Mouse (Mus musculus): ENCODE measurements around the gene Tcea3. TPM values are rescaled to one million over a fixed set of nuclear protein-coding genes. Genes with fewer than 3 reads are reported as not detected.

The Tcea3 gene
- polyA plus RNA-seq, 1 experiment: 57.1 TPM

DNA sequence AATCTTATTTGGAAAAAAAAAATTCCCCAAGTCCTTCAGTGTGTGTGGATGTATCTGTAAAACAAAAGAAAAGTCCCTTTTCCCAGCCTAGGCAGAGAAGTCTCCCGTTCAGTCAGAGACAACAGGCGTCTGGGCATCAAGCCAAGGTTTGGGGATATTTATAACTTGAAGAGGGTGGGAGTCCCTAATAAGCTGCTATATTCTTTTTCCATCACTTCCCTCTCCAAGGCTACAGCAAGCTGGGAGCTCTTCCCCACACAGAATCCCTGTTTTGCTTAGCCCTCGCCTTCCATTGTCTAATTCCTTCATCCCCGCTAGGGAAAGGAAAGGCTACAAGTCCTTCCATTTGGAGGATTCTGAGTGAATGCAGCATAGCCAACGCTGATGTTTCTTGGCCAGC lies 36.9 kb downstream of the Tcea3 start, which contains the start of gene Zfp46:
Gene Zfp46 (plus strand): TSS at position 229 of the 400 bp plus-strand sequence.
- H3K4me1 ChIP-seq (ENCODE audit: control insufficient read depth, insufficient read depth, low read length): no peaks in the 10 kb centered on the region
- H3K9ac ChIP-seq (ENCODE audit: low read depth, poor library complexity, severe bottlenecking): peak within 1 kb of the TSS; percentile 51
- H3K4me3 ChIP-seq (ENCODE audit: low read depth, low read length): peak within 1 kb of the TSS; percentile 98
- H3K9me3 ChIP-seq (replicated peaks; ENCODE audit: control insufficient read depth, insufficient read depth, low read length, poor library complexity, severe bottlenecking): no peaks in the 10 kb centered on the region
- TF ChIP-seq CTCF (IDR thresholded peaks at IDR 0.05; ENCODE audit: low read depth, low read length): no peak
- no peak for TF ChIP-seq EP300 (IDR thresholded peaks at IDR 0.05; ENCODE audit: insufficient read depth, low read depth, low read length)
- TF ChIP-seq POLR2A (IDR thresholded peaks at IDR 0.05; ENCODE audit: insufficient read depth, low read length): no peak
- H3K36me3 ChIP-seq (ENCODE audit: control insufficient read depth, insufficient read depth, low read length, poor library complexity, severe bottlenecking): no peaks in the 10 kb centered on the region
- H3K27ac ChIP-seq (ENCODE audit: insufficient read depth, low read length): no peak within 1 kb of the TSS
- H3K27me3 ChIP-seq (ENCODE audit: control insufficient read depth, insufficient read depth, low read length, poor library complexity, severe bottlenecking): no peaks in the 10 kb centered on the region

DNA sequence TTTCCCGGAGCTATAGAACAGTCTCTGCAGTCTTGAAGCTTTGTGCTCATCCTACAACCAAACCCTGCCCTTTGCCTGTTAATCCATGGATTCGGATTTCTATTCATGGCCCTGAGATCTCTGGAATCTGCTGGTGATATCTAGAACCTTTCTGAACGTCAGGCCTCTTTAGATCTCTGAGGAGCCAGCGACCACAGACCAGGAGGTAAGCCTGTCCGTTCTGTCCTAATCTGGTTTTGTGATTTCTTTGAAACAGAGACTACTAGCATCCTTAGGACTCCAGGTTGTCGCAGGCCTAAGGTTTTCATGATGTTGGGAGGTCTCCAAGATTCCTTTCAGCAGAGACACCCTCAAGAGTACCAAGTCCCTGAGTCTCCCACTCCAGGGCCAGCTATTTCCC lies 37.4 kb downstream of the Tcea3 start:
- no peaks in the 10 kb centered on the region for H3K27me3 ChIP-seq (ENCODE audit: control insufficient read depth, insufficient read depth, low read length, poor library complexity, severe bottlenecking)
- H3K27ac ChIP-seq (ENCODE audit: insufficient read depth, low read length): no peak overlapping the region
- no peaks in the 10 kb centered on the region for H3K4me1 ChIP-seq (ENCODE audit: control insufficient read depth, insufficient read depth, low read length)
- no peak for TF ChIP-seq POLR2A (IDR thresholded peaks at IDR 0.05; ENCODE audit: insufficient read depth, low read length)
- no peak for TF ChIP-seq CTCF (IDR thresholded peaks at IDR 0.05; ENCODE audit: low read depth, low read length)
- TF ChIP-seq EP300 (IDR thresholded peaks at IDR 0.05; ENCODE audit: insufficient read depth, low read depth, low read length): no peak
- H3K36me3 ChIP-seq (ENCODE audit: control insufficient read depth, insufficient read depth, low read length, poor library complexity, severe bottlenecking): no peaks in the 10 kb centered on the region
- H3K9ac ChIP-seq (ENCODE audit: low read depth, poor library complexity, severe bottlenecking): peak overlapping the region; percentile 51
- H3K9me3 ChIP-seq (replicated peaks; ENCODE audit: control insufficient read depth, insufficient read depth, low read length, poor library complexity, severe bottlenecking): no peaks in the 10 kb centered on the region
- peak overlapping the region; percentile 52 for H3K4me3 ChIP-seq (ENCODE audit: low read depth, low read length)

DNA sequence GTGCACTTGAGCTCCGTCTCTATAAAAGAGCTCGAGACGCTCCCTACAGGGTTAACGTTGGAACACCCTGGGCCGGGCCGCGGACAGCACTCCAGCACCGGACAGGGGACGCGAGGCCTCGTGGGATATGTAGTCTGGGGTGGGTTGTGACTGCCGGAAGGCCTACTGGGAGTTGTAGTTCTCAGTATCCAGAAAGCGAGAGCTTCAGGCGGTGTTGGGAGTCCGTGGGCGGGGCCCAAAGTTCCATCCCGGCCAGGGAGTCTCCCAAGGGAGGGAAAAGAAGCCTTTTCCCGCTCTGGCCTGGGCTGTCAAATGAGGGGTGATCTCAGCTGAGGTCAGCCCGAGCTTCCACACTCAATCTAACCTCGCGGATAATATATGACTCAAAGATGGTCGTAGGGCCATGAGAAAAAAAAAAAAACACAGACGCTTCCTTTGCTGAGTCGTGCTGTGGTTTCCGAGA lies 37.9 kb downstream of the Tcea3 start:
- no peak overlapping the region for H3K27ac ChIP-seq (ENCODE audit: insufficient read depth, low read length)
- H3K9me3 ChIP-seq (replicated peaks; ENCODE audit: control insufficient read depth, insufficient read depth, low read length, poor library complexity, severe bottlenecking): no peaks in the 10 kb centered on the region
- no peaks in the 10 kb centered on the region for H3K4me1 ChIP-seq (ENCODE audit: control insufficient read depth, insufficient read depth, low read length)
- no peaks in the 10 kb centered on the region for H3K36me3 ChIP-seq (ENCODE audit: control insufficient read depth, insufficient read depth, low read length, poor library complexity, severe bottlenecking)
- H3K4me3 ChIP-seq (ENCODE audit: low read depth, low read length): peak overlapping the region; percentile 98
- no peaks in the 10 kb centered on the region for H3K27me3 ChIP-seq (ENCODE audit: control insufficient read depth, insufficient read depth, low read length, poor library complexity, severe bottlenecking)
- H3K9ac ChIP-seq (ENCODE audit: low read depth, poor library complexity, severe bottlenecking): peak overlapping the region; percentile 51
- TF ChIP-seq EP300 (IDR thresholded peaks at IDR 0.05; ENCODE audit: insufficient read depth, low read depth, low read length): no peak
- TF ChIP-seq POLR2A (IDR thresholded peaks at IDR 0.05; ENCODE audit: insufficient read depth, low read length): no peak
- no peak for TF ChIP-seq CTCF (IDR thresholded peaks at IDR 0.05; ENCODE audit: low read depth, low read length)

DNA sequence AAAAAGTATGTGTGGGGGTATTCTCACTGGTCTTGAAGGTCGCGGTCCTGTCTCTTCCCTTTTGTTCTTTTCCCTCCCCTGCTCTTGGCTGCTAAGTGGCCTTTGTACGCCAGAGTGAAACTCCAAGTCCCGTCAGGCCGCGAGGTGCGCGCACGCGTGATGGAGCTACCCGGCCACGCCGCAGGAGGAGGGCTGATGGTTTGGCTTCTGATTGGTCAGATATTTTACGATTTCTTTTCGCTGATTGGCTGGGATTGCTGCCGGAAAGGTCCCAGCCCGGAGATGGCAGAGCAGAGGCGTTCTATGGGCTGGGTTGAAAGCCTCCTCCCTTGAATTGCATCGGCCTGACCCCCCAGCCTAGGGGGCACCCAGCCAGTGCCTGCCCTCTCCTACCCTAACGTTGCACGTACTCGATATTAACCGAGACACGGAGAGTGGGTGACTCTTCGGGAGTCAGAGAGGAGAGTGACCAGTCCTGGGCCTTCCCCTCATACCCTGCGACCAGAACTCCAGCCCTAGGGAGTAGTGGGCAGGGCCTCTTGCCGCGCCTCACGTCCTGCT lies 38.4 kb downstream of the Tcea3 start:
- H3K36me3 ChIP-seq (ENCODE audit: control insufficient read depth, insufficient read depth, low read length, poor library complexity, severe bottlenecking): no peaks in the 10 kb centered on the region
- H3K27ac ChIP-seq (ENCODE audit: insufficient read depth, low read length): no peak overlapping the region
- H3K9ac ChIP-seq (ENCODE audit: low read depth, poor library complexity, severe bottlenecking): peak overlapping the region; percentile 51
- H3K9me3 ChIP-seq (replicated peaks; ENCODE audit: control insufficient read depth, insufficient read depth, low read length, poor library complexity, severe bottlenecking): no peaks in the 10 kb centered on the region
- H3K27me3 ChIP-seq (ENCODE audit: control insufficient read depth, insufficient read depth, low read length, poor library complexity, severe bottlenecking): no peaks in the 10 kb centered on the region
- TF ChIP-seq POLR2A (IDR thresholded peaks at IDR 0.05; ENCODE audit: insufficient read depth, low read length) (no peak), EP300 (IDR thresholded peaks at IDR 0.05; ENCODE audit: insufficient read depth, low read depth, low read length) (no peak), CTCF (IDR thresholded peaks at IDR 0.05; ENCODE audit: low read depth, low read length) (no peak)
- peak overlapping the region; percentile 98 for H3K4me3 ChIP-seq (ENCODE audit: low read depth, low read length)
- no peaks in the 10 kb centered on the region for H3K4me1 ChIP-seq (ENCODE audit: control insufficient read depth, insufficient read depth, low read length)

DNA sequence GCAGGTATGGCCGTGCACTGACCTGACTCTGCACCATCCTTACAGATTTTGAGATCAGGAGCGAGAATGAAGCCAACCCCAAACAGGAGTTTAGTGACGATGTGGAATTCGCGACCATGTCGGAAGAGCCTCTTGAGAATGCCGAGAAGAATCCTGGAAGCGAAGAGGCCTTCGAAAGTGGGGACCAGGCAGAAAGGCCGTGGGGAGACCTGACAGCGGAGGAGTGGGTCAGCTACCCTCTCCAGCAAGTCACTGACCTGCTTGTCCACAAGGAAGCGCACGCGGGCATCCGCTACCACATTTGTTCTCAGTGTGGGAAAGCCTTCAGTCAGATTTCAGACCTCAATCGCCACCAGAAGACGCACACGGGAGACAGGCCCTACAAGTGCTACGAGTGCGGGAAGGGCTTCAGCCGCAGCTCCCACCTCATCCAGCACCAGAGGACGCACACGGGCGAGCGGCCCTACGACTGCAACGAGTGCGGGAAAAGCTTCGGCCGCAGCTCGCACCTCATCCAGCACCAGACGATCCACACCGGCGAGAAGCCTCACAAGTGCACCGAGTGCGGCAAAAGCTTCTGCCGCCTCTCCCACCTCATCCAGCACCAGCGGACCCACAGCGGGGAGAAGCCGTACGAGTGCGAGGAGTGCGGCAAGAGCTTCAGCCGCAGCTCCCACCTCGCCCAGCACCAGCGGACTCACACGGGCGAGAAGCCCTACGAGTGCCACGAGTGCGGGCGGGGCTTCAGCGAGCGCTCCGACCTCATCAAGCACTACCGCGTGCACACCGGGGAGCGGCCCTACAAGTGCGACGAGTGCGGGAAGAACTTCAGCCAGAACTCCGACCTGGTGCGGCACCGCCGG lies 42.6 kb downstream of the Tcea3 start:
- Histone ChIP-seq H3K9me3 (replicated peaks; ENCODE audit: control insufficient read depth, insufficient read depth, low read length, poor library complexity, severe bottlenecking) (no peaks in the 10 kb centered on the region), H3K4me1 (ENCODE audit: control insufficient read depth, insufficient read depth, low read length) (no peaks in the 10 kb centered on the region), H3K27ac (ENCODE audit: insufficient read depth, low read length) (no peak overlapping the region), H3K27me3 (ENCODE audit: control insufficient read depth, insufficient read depth, low read length, poor library complexity, severe bottlenecking) (no peaks in the 10 kb centered on the region), H3K4me3 (ENCODE audit: low read depth, low read length) (peak overlapping the region; percentile 39), H3K36me3 (ENCODE audit: control insufficient read depth, insufficient read depth, low read length, poor library complexity, severe bottlenecking) (no peaks in the 10 kb centered on the region), H3K9ac (ENCODE audit: low read depth, poor library complexity, severe bottlenecking) (peak overlapping the region; percentile 7; the same call in 1 of the 2 replicates)
- TF ChIP-seq EP300 (IDR thresholded peaks at IDR 0.05; ENCODE audit: insufficient read depth, low read depth, low read length) (no peak), POLR2A (IDR thresholded peaks at IDR 0.05; ENCODE audit: insufficient read depth, low read length) (no peak), CTCF (IDR thresholded peaks at IDR 0.05; ENCODE audit: low read depth, low read length) (no peak)
